Mouse (Mus musculus) kidney, adult 2 months (tissue): ENCODE measurements around the gene Rab1a. TPM values are rescaled to one million over a fixed set of nuclear protein-coding genes. Genes with fewer than 3 reads are reported as not detected.
A peak's percentile ranks its signal among the peaks of the same experiment; 100 is the strongest.
"Not testable (repeated sequence)": the region's sequence is repeated elsewhere in the genome, so short reads cannot be mapped to it uniquely, and the experiment has no call there.

Source experiments
- DNase-seq: peaks from one replicate; pipeline ENCODE4 v3.0.0; 2021
- H3K27ac ChIP-seq: fragments of 200-500 bp; 2 replicates; pipeline ENCODE4 v1.5.1; 2012; ENCODE audit warnings: low read depth, low read length, control low read depth, inconsistent platforms; ENCODE audit not compliant: insufficient read depth
- H3K27me3 ChIP-seq: fragments of 200-500 bp; replicated peaks from 2 replicates; pipeline ENCODE4 v1.6.1; 2012; ENCODE audit warnings: mild to moderate bottlenecking, moderate library complexity, low read length, inconsistent platforms; ENCODE audit not compliant: control insufficient read depth, insufficient read depth
- H3K36me3 ChIP-seq: fragments of 200-500 bp; 2 replicates; pipeline ENCODE4 v1.6.1; 2012; ENCODE audit warnings: mild to moderate bottlenecking, moderate library complexity, low read length, inconsistent platforms; ENCODE audit not compliant: control insufficient read depth, insufficient read depth
- H3K4me1 ChIP-seq: fragments of 200-500 bp; 2 replicates; pipeline ENCODE4 v1.6.1; 2011; ENCODE audit warnings: low read length; ENCODE audit not compliant: control insufficient read depth, insufficient read depth
- H3K4me3 ChIP-seq: fragments of 200-500 bp; 2 replicates; pipeline ENCODE4 v1.5.1; 2011; ENCODE audit warnings: mild to moderate bottlenecking, low read depth, low read length, control low read depth; ENCODE audit not compliant: insufficient read depth
- CTCF ChIP-seq: fragments of 200-500 bp; conservative IDR thresholded peaks from 2 replicates; pipeline ENCODE4 v1.5.1; 2011; ENCODE audit warnings: low read depth, mild to moderate bottlenecking, control low read depth, low read length, moderate library complexity, mixed read lengths; ENCODE audit not compliant: insufficient read depth, insufficient read length
- POLR2A ChIP-seq: fragments of 200-500 bp; IDR thresholded peaks from one replicate; pipeline ENCODE4 v1.6.1; 2011; ENCODE audit warnings: low read depth, low read length, control low read depth
- WGBS: fragments of 180-500 bp; shearing (Covaris S2); methylation state at CpG from one replicate; pipeline ENCODE4 v1.1.7; 2018; 5-methylcytosine and 5-hydroxymethylcytosine counted together
- polyA plus RNA-seq: library from polyadenylated mRNA; depleted of rRNA; stranded (reverse); fragments of >200 nt; gene quantifications from 2 replicates; pipeline ENCODE4 v1.2.3, GENCODE M21; 2012

Gene Rab1a
- polyA plus RNA-seq, 1 experiment = 119 TPM

DNA sequence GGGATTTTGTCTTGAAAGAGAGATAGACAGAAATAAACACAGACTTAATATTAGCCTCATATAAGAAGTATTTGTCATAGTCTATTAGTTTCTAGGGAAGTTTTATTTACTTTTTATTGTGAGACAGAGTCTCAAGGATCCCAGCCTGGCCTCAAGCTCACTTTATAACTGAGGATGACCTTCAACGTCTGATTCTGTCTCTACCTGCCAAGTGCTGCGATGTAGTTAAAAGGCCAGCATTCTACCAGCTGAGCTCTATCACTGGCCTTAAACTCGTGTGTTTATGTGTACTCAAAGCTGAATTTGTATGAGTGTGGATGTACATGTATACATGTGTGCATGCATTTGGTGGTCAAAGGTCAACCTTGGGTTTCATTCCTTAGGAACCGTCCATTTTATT lies 4.3 kb downstream of the Rab1a start:
- Histone ChIP-seq H3K27ac (peak overlapping the region; percentile 59), H3K4me3 (no peak overlapping the region), H3K4me1 (peaks cover 38% of the 10 kb centered on the region), H3K36me3 (no peaks in the 10 kb centered on the region), H3K27me3 (no peaks in the 10 kb centered on the region)
- WGBS = 28% methylated on average over 4 of the region's 4 CpGs
- no peak for DNase-seq
- no peak for TF ChIP-seq CTCF
- TF ChIP-seq POLR2A = no peak

- no peak overlapping the region for H3K4me3 ChIP-seq
- TF ChIP-seq CTCF (no peak), POLR2A (no peak)
- no peaks in the 10 kb centered on the region for H3K36me3 ChIP-seq
- WGBS = 10% methylated on average over 2 of the region's 2 CpGs
- peaks cover 44% of the 10 kb centered on the region for H3K4me1 ChIP-seq
- no peak for DNase-seq
- H3K27me3 ChIP-seq = no peaks in the 10 kb centered on the region
- H3K27ac ChIP-seq = no peak overlapping the region
Observed at GRCm38 (mm10) chr11:20206626-20207223, 5.5 kb downstream of the Rab1a start.

GRCm38 (mm10) chr11:20207589-20207988 lies 6.4 kb downstream of the Rab1a start:
- H3K27ac ChIP-seq = no peak overlapping the region
- H3K4me3 ChIP-seq = no peak overlapping the region
- peaks cover 53% of the 10 kb centered on the region for H3K4me1 ChIP-seq
- no peaks in the 10 kb centered on the region for H3K27me3 ChIP-seq
- TF ChIP-seq POLR2A = no peak
- TF ChIP-seq CTCF = no peak
- no peak for DNase-seq
- 66% methylated on average over 2 of the region's 2 CpGs for WGBS
- no peaks in the 10 kb centered on the region for H3K36me3 ChIP-seq

GRCm38 (mm10) chr11:20211838-20212237 lies 10.6 kb downstream of the Rab1a start:
- H3K27ac ChIP-seq = no peak overlapping the region
- H3K4me1 ChIP-seq = peaks cover 42% of the 10 kb centered on the region
- WGBS = 30% methylated on average over 2 of the region's 2 CpGs
- DNase-seq = no peak
- no peaks in the 10 kb centered on the region for H3K27me3 ChIP-seq
- peaks cover 2% of the 10 kb centered on the region; the same call in 1 of the 2 replicates for H3K36me3 ChIP-seq
- no peak overlapping the region for H3K4me3 ChIP-seq
- no peak for TF ChIP-seq CTCF
- TF ChIP-seq POLR2A = no peak

- no peak overlapping the region for H3K27ac ChIP-seq
- WGBS = 90% methylated on average over 1 of the region's 1 CpGs
- H3K27me3 ChIP-seq = no peaks in the 10 kb centered on the region
- H3K36me3 ChIP-seq = peaks cover 9% of the 10 kb centered on the region; the same call in 1 of the 2 replicates
- no peak overlapping the region for H3K4me3 ChIP-seq
- peaks cover 44% of the 10 kb centered on the region for H3K4me1 ChIP-seq
- no peak for DNase-seq
- peak; percentile 55 for TF ChIP-seq CTCF
- no peak for TF ChIP-seq POLR2A
Observed at GRCm38 (mm10) chr11:20214779-20215178, 13.5 kb downstream of the Rab1a start.

DNA sequence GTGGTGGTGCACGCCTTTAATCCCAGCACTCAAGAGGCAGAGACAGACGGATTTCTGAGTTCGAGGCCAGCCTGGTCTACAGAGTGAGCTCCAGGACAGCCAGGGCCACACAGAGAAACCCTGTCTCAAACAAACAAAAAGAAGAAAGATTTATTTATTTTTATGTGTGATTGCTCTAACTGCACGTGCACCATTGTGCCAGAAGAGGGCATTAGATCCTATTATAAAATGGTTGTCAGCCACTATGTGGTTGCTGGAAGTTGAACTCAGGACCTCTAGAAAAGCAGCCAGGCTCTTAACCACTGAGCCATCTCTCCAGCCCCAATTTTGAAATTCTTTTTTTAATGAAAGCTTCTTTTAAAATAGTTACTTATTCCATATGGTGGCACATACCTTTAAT lies 15.2 kb downstream of the Rab1a start:
- no peaks in the 10 kb centered on the region for H3K27me3 ChIP-seq
- TF ChIP-seq POLR2A = no peak
- TF ChIP-seq CTCF = no peak
- WGBS = 89% methylated on average over 4 of the region's 4 CpGs
- H3K4me3 ChIP-seq = no peak overlapping the region
- DNase-seq = no peak
- peaks cover 16% of the 10 kb centered on the region; the same call in 1 of the 2 replicates for H3K36me3 ChIP-seq
- H3K27ac ChIP-seq = no peak overlapping the region
- H3K4me1 ChIP-seq = peaks cover 32% of the 10 kb centered on the region

- H3K4me1 ChIP-seq = peaks cover 26% of the 10 kb centered on the region
- no peaks in the 10 kb centered on the region for H3K27me3 ChIP-seq
- DNase-seq = no peak
- WGBS = 87% methylated on average over 1 of the region's 1 CpGs
- peaks cover 16% of the 10 kb centered on the region; the same call in 1 of the 2 replicates for H3K36me3 ChIP-seq
- TF ChIP-seq POLR2A (no peak), CTCF (no peak)
- no peak overlapping the region for H3K4me3 ChIP-seq
- no peak overlapping the region for H3K27ac ChIP-seq
Observed at GRCm38 (mm10) chr11:20217227-20217626, 16.0 kb downstream of the Rab1a start.

- Histone ChIP-seq H3K4me1 (peaks cover 19% of the 10 kb centered on the region; the same call in 1 of the 2 replicates), H3K36me3 (peaks cover 29% of the 10 kb centered on the region)
- H3K4me3 ChIP-seq, H3K27ac ChIP-seq, DNase-seq, H3K27me3 ChIP-seq: not testable (repeated sequence)
- no CpG with 5 or more reads among the region's 1 CpGs for WGBS
Observed at GRCm38 (mm10) chr11:20221671-20222070, 20.4 kb downstream of the Rab1a start.
